Mouse (Mus musculus): ENCODE data around the gene Blnk. TPM values are rescaled to one million over a fixed set of nuclear protein-coding genes. Genes with fewer than 3 reads are reported as not detected.

The Blnk gene
- polyA plus RNA-seq, 1 experiment from 2014 or later: 0.70 TPM

GRCm38 (mm10) chr19:40980671-40981070, 13.7 kb downstream of the Blnk start:
- no peaks in the 10 kb centered on the region for H3K9me3 ChIP-seq (ENCODE audit: control insufficient read depth, low read length)
- ATAC-seq (ENCODE audit: low FRiP score, low TSS enrichment) (no peak), DNase-seq (no peak)
- H3K4me2 ChIP-seq (ENCODE audit: low read length): no peak overlapping the region
- H3K27me3 ChIP-seq (ENCODE audit: control insufficient read depth, insufficient read depth, low read length): no peaks in the 10 kb centered on the region
- H3K27ac ChIP-seq (replicated peaks; ENCODE audit: low read depth, low read length): no peak overlapping the region
- no peaks in the 10 kb centered on the region for H3K36me3 ChIP-seq (ENCODE audit: control insufficient read depth, insufficient read depth, low read length)
- H3K9ac ChIP-seq (replicated peaks; ENCODE audit: low read length): no peak overlapping the region
- 85% methylated on average over 5 of the region's 5 CpGs for WGBS
- no peaks in the 10 kb centered on the region for H3K4me1 ChIP-seq (ENCODE audit: control insufficient read depth, insufficient read depth, low read length)
- H3K4me3 ChIP-seq (replicated peaks; ENCODE audit: low read depth, low read length): no peak overlapping the region

GRCm38 (mm10) chr19:40978026-40978425, 16.3 kb downstream of the Blnk start:
- Histone ChIP-seq H3K27ac (replicated peaks; ENCODE audit: low read depth, low read length) (no peak overlapping the region), H3K4me1 (ENCODE audit: control insufficient read depth, insufficient read depth, low read length) (no peaks in the 10 kb centered on the region), H3K9ac (replicated peaks; ENCODE audit: low read length) (no peak overlapping the region), H3K27me3 (ENCODE audit: control insufficient read depth, insufficient read depth, low read length) (no peaks in the 10 kb centered on the region), H3K9me3 (ENCODE audit: control insufficient read depth, low read length) (no peaks in the 10 kb centered on the region), H3K4me2 (ENCODE audit: low read length) (no peak overlapping the region), H3K4me3 (replicated peaks; ENCODE audit: low read depth, low read length) (no peak overlapping the region), H3K36me3 (ENCODE audit: control insufficient read depth, insufficient read depth, low read length) (no peaks in the 10 kb centered on the region)
- WGBS: 14% methylated on average over 5 of the region's 5 CpGs
- ATAC-seq (ENCODE audit: low FRiP score, low TSS enrichment): no peak
- DNase-seq: peak; percentile 11

- Histone ChIP-seq H3K4me2 (ENCODE audit: low read length) (no peak overlapping the region), H3K4me3 (replicated peaks; ENCODE audit: low read depth, low read length) (no peak overlapping the region), H3K27me3 (ENCODE audit: control insufficient read depth, insufficient read depth, low read length) (no peaks in the 10 kb centered on the region), H3K9ac (replicated peaks; ENCODE audit: low read length) (no peak overlapping the region), H3K36me3 (ENCODE audit: control insufficient read depth, insufficient read depth, low read length) (no peaks in the 10 kb centered on the region), H3K27ac (replicated peaks; ENCODE audit: low read depth, low read length) (no peak overlapping the region), H3K4me1 (ENCODE audit: control insufficient read depth, insufficient read depth, low read length) (no peaks in the 10 kb centered on the region), H3K9me3 (ENCODE audit: control insufficient read depth, low read length) (no peaks in the 10 kb centered on the region)
- no peak for DNase-seq
- 88% methylated on average over 11 of the region's 11 CpGs for WGBS
- ATAC-seq (ENCODE audit: low FRiP score, low TSS enrichment): no peak
Observed at GRCm38 (mm10) chr19:40976946-40977917, 17.1 kb downstream of the Blnk start.

GRCm38 (mm10) chr19:40971273-40971914, 22.9 kb downstream of the Blnk start:
- Histone ChIP-seq H3K27ac (replicated peaks; ENCODE audit: low read depth, low read length) (no peak overlapping the region), H3K4me3 (replicated peaks; ENCODE audit: low read depth, low read length) (no peak overlapping the region), H3K9me3 (ENCODE audit: control insufficient read depth, low read length) (no peaks in the 10 kb centered on the region), H3K36me3 (ENCODE audit: control insufficient read depth, insufficient read depth, low read length) (no peaks in the 10 kb centered on the region), H3K4me2 (ENCODE audit: low read length) (no peak overlapping the region), H3K4me1 (ENCODE audit: control insufficient read depth, insufficient read depth, low read length) (no peaks in the 10 kb centered on the region), H3K27me3 (ENCODE audit: control insufficient read depth, insufficient read depth, low read length) (no peaks in the 10 kb centered on the region), H3K9ac (replicated peaks; ENCODE audit: low read length) (no peak overlapping the region)
- WGBS: 91% methylated on average over 5 of the region's 5 CpGs
- no peak for ATAC-seq (ENCODE audit: low FRiP score, low TSS enrichment)
- DNase-seq: no peak

- no peaks in the 10 kb centered on the region for H3K36me3 ChIP-seq (ENCODE audit: control insufficient read depth, insufficient read depth, low read length)
- H3K27ac ChIP-seq (replicated peaks; ENCODE audit: low read depth, low read length): no peak overlapping the region
- H3K9ac ChIP-seq (replicated peaks; ENCODE audit: low read length): no peak overlapping the region
- no peaks in the 10 kb centered on the region for H3K27me3 ChIP-seq (ENCODE audit: control insufficient read depth, insufficient read depth, low read length)
- H3K4me3 ChIP-seq (replicated peaks; ENCODE audit: low read depth, low read length): no peak overlapping the region
- no peak for ATAC-seq (ENCODE audit: low FRiP score, low TSS enrichment)
- no peak for DNase-seq
- H3K4me1 ChIP-seq (ENCODE audit: control insufficient read depth, insufficient read depth, low read length): no peaks in the 10 kb centered on the region
- H3K9me3 ChIP-seq (ENCODE audit: control insufficient read depth, low read length): no peaks in the 10 kb centered on the region
- 87% methylated on average over 7 of the region's 7 CpGs for WGBS
- H3K4me2 ChIP-seq (ENCODE audit: low read length): no peak overlapping the region
Observed at GRCm38 (mm10) chr19:40970775-40971174, 23.6 kb downstream of the Blnk start.

GRCm38 (mm10) chr19:40970301-40970700, 24.0 kb downstream of the Blnk start:
- Histone ChIP-seq H3K9ac (replicated peaks; ENCODE audit: low read length) (no peak overlapping the region), H3K27ac (replicated peaks; ENCODE audit: low read depth, low read length) (no peak overlapping the region), H3K9me3 (ENCODE audit: control insufficient read depth, low read length) (no peaks in the 10 kb centered on the region), H3K27me3 (ENCODE audit: control insufficient read depth, insufficient read depth, low read length) (no peaks in the 10 kb centered on the region), H3K36me3 (ENCODE audit: control insufficient read depth, insufficient read depth, low read length) (no peaks in the 10 kb centered on the region), H3K4me1 (ENCODE audit: control insufficient read depth, insufficient read depth, low read length) (no peaks in the 10 kb centered on the region), H3K4me2 (ENCODE audit: low read length) (no peak overlapping the region), H3K4me3 (replicated peaks; ENCODE audit: low read depth, low read length) (no peak overlapping the region)
- 86% methylated on average over 4 of the region's 4 CpGs for WGBS
- ATAC-seq (ENCODE audit: low FRiP score, low TSS enrichment): no peak
- DNase-seq: no peak

GRCm38 (mm10) chr19:40964936-40965850, 29.1 kb downstream of the Blnk start:
- ATAC-seq (ENCODE audit: low FRiP score, low TSS enrichment): no peak
- whole genome bisulfite sequencing: 85% methylated on average over 6 of the region's 6 CpGs
- Histone ChIP-seq H3K27ac (replicated peaks; ENCODE audit: low read depth, low read length) (no peak overlapping the region), H3K4me3 (replicated peaks; ENCODE audit: low read depth, low read length) (no peak overlapping the region), H3K9me3 (ENCODE audit: control insufficient read depth, low read length) (no peaks in the 10 kb centered on the region), H3K4me1 (ENCODE audit: control insufficient read depth, insufficient read depth, low read length) (no peaks in the 10 kb centered on the region), H3K36me3 (ENCODE audit: control insufficient read depth, insufficient read depth, low read length) (no peaks in the 10 kb centered on the region), H3K27me3 (ENCODE audit: control insufficient read depth, insufficient read depth, low read length) (no peaks in the 10 kb centered on the region), H3K9ac (replicated peaks; ENCODE audit: low read length) (no peak overlapping the region), H3K4me2 (ENCODE audit: low read length) (no peak overlapping the region)
- DNase-seq: no peak

- DNase-seq (no peak), ATAC-seq (ENCODE audit: low FRiP score, low TSS enrichment) (no peak)
- no peaks in the 10 kb centered on the region for H3K4me1 ChIP-seq (ENCODE audit: control insufficient read depth, insufficient read depth, low read length)
- H3K9ac ChIP-seq (replicated peaks; ENCODE audit: low read length): no peak overlapping the region
- H3K36me3 ChIP-seq (ENCODE audit: control insufficient read depth, insufficient read depth, low read length): no peaks in the 10 kb centered on the region
- H3K4me3 ChIP-seq (replicated peaks; ENCODE audit: low read depth, low read length): no peak overlapping the region
- no peak overlapping the region for H3K4me2 ChIP-seq (ENCODE audit: low read length)
- no peaks in the 10 kb centered on the region for H3K27me3 ChIP-seq (ENCODE audit: control insufficient read depth, insufficient read depth, low read length)
- H3K9me3 ChIP-seq (ENCODE audit: control insufficient read depth, low read length): no peaks in the 10 kb centered on the region
- WGBS: 56% methylated on average over 3 of the region's 3 CpGs
- no peak overlapping the region for H3K27ac ChIP-seq (replicated peaks; ENCODE audit: low read depth, low read length)
Observed at GRCm38 (mm10) chr19:40964367-40964891, 29.9 kb downstream of the Blnk start.
